Mouse (Mus musculus) neural tube, embryonic 11.5 days (tissue): ENCODE data around the gene Unc5c. TPM values are rescaled to one million over a fixed set of nuclear protein-coding genes. Genes with fewer than 3 reads are reported as not detected.

Source experiments
- ATAC-seq: fragments of 200-750 bp; cut with Nextera tagmentation; 2 replicates; pipeline ENCODE4 v1.8.0; 2017; ENCODE audit warnings: moderate number of reproducible peaks, mild to moderate bottlenecking, moderate TSS enrichment, moderate library complexity; ENCODE audit not compliant: insufficient read depth, low FRiP score, low TSS enrichment
- DNase-seq: peaks from one replicate; pipeline ENCODE4 v3.0.0-alpha.2; 2015; ENCODE audit warnings: low spot score
- H3K27ac ChIP-seq: fragments of 300-500 bp; sonication (generic); 2 replicates; pipeline ENCODE4 v1.5.1; 2014; ENCODE audit warnings: low read depth, mild to moderate bottlenecking, low read length
- H3K27me3 ChIP-seq: fragments of 300-500 bp; sonication (generic); 2 replicates; pipeline ENCODE4 v1.6.1; 2014; ENCODE audit warnings: mild to moderate bottlenecking, low read length, mixed read lengths; ENCODE audit not compliant: control insufficient read depth, insufficient read depth
- H3K36me3 ChIP-seq: fragments of 300-500 bp; sonication (generic); 2 replicates; pipeline ENCODE4 v1.6.1; 2014; ENCODE audit warnings: mild to moderate bottlenecking, low read length, moderate library complexity, mixed read lengths; ENCODE audit not compliant: control insufficient read depth, insufficient read depth
- H3K4me1 ChIP-seq: fragments of 300-500 bp; sonication (generic); 2 replicates; pipeline ENCODE4 v1.6.1; 2014; ENCODE audit warnings: low read length, mixed read lengths; ENCODE audit not compliant: control insufficient read depth, insufficient read depth
- H3K4me2 ChIP-seq: fragments of 300-500 bp; sonication (generic); 2 replicates; pipeline ENCODE4 v1.6.1; 2014; ENCODE audit warnings: low read depth, mild to moderate bottlenecking, moderate library complexity
- H3K4me3 ChIP-seq: fragments of 300-500 bp; sonication (generic); 2 replicates; pipeline ENCODE4 v1.5.1; 2014; ENCODE audit warnings: low read depth, low read length
- H3K9ac ChIP-seq: fragments of 300-500 bp; sonication (generic); 2 replicates; pipeline ENCODE4 v1.6.1; 2014; ENCODE audit warnings: mild to moderate bottlenecking, low read length
- H3K9me3 ChIP-seq: fragments of 300-500 bp; sonication (generic); 2 replicates; pipeline ENCODE4 v1.6.1; 2016; ENCODE audit warnings: low read length; ENCODE audit not compliant: control insufficient read depth
- WGBS: fragments of 180-500 bp; shearing (Covaris S2); extraction: QIAGEN DNeasy Blood & Tissue Kit; methylation state at CpG from one replicate; pipeline ENCODE4 v1.1.7; 2014; 5-methylcytosine and 5-hydroxymethylcytosine counted together
- polyA plus RNA-seq: library from polyadenylated mRNA; unstranded; fragments of >200 nt; fragmentation: Nextera tagmentation; extraction: Ambion mirVana; gene quantifications from 2 replicates; pipeline ENCODE4 v1.2.1, GENCODE M21; 2014

The Unc5c gene
- polyA plus RNA-seq = 15.1 and 17.5 TPM in 2 replicates

GRCm38 (mm10) chr3:141465104-141465705 lies at the start of gene Unc5c:
Gene Unc5c (plus strand): TSS chr3:141465216.
- H3K27me3 ChIP-seq = peaks cover 13% of the 10 kb centered on the region
- peak; percentile 84 for ATAC-seq
- WGBS = under 1% methylated on average over 42 of the region's 61 CpGs
- peak within 1 kb of the TSS; percentile 89 for H3K4me2 ChIP-seq
- no peaks in the 10 kb centered on the region for H3K36me3 ChIP-seq
- no peaks in the 10 kb centered on the region for H3K9me3 ChIP-seq
- H3K4me1 ChIP-seq = peaks cover 6% of the 10 kb centered on the region
- H3K27ac ChIP-seq = peak within 1 kb of the TSS; percentile 85
- H3K4me3 ChIP-seq = peak within 1 kb of the TSS; percentile 74
- peak within 1 kb of the TSS; percentile 69 for H3K9ac ChIP-seq
- peak; percentile 86 for DNase-seq

DNA sequence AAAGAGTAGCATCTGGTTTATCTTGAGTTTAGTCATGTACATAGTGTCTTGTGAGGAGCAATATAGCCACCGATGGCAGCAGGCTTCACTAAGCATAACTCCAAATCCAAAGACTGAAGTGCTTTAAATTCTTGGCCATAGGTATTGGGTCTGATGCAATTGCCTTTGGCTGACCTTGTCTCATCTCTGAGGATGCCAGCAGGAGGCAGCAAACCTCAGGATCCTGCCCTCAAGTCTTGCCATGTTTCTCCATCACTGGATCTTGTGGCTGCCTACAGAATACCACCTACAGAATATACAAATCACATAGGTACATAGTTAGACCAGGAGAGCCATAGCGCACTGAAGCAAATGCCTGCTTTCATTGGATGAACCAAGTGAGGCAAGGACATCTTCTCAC lies 7.5 kb upstream of the Unc5c start:
- H3K4me2 ChIP-seq = no peak overlapping the region
- ATAC-seq = no peak
- H3K9ac ChIP-seq = no peak overlapping the region
- H3K9me3 ChIP-seq = no peaks in the 10 kb centered on the region
- no peaks in the 10 kb centered on the region for H3K36me3 ChIP-seq
- H3K27me3 ChIP-seq = no peaks in the 10 kb centered on the region
- H3K27ac ChIP-seq = no peak overlapping the region
- H3K4me1 ChIP-seq = no peaks in the 10 kb centered on the region
- 88% methylated on average over 2 of the region's 2 CpGs for WGBS
- no peak overlapping the region for H3K4me3 ChIP-seq
- no peak for DNase-seq

- Histone ChIP-seq H3K27ac (no peak overlapping the region), H3K27me3 (peaks cover 13% of the 10 kb centered on the region), H3K9me3 (no peaks in the 10 kb centered on the region), H3K9ac (no peak overlapping the region), H3K36me3 (no peaks in the 10 kb centered on the region), H3K4me1 (peaks cover 6% of the 10 kb centered on the region), H3K4me2 (no peak overlapping the region), H3K4me3 (no peak overlapping the region)
- no peak for ATAC-seq
- WGBS = 69% methylated on average over 7 of the region's 7 CpGs
- no peak for DNase-seq
Measured at GRCm38 (mm10) chr3:141462482-141462881, 2.5 kb upstream of the Unc5c start.

DNA sequence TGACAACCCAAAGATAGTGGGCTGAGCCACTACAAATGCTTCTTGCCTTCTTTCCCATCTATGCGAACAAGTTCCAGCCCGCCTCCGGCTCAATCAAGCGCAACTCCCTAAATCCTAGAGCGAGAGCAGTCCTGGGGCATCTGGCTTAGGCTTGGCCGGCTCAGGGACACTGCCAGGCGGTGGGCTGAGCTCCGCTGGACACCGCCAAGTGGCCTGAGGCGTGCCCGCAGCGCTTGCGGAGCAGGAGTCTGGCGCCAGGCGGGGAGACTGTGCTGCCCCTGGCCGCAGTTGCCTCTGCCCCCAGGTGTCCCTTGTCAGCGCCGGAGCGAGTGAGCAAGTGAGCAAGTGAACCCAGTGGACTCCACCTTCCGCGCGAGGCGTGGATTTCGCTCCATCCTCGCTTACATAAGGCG lies 319 bp upstream of the Unc5c start:
- WGBS = under 1% methylated on average over 25 of the region's 26 CpGs
- ATAC-seq = peak; percentile 81
- peak; percentile 85 for DNase-seq
- H3K36me3 ChIP-seq = no peaks in the 10 kb centered on the region
- H3K27ac ChIP-seq = peak overlapping the region; percentile 85
- H3K4me1 ChIP-seq = peaks cover 6% of the 10 kb centered on the region
- peak overlapping the region; percentile 89 for H3K4me2 ChIP-seq
- no peaks in the 10 kb centered on the region for H3K9me3 ChIP-seq
- peak overlapping the region; percentile 74 for H3K4me3 ChIP-seq
- peak overlapping the region; percentile 69 for H3K9ac ChIP-seq
- H3K27me3 ChIP-seq = peaks cover 13% of the 10 kb centered on the region

DNA sequence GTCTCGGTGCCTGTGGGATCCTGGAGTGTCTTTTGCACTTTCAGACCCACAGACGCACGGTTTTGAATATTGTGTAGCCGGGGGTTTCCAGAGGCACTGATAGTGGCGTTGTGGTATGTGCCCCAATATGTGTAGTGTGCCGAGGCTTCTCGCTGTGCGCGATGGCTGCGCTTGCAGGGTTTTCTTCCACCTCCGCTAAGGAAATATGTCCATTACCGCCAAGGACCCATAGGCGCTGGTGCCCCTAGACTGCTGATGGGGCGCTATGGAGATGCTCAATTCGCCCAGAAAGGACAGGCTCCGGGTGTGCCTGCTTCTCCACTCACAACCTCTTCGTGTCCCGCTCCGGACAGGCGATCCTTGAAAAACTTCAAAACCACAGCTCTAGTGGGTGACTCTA lies 1.0 kb downstream of the Unc5c start:
- H3K27ac ChIP-seq = peak overlapping the region; percentile 85; the same call in 1 of the 2 replicates

DNA sequence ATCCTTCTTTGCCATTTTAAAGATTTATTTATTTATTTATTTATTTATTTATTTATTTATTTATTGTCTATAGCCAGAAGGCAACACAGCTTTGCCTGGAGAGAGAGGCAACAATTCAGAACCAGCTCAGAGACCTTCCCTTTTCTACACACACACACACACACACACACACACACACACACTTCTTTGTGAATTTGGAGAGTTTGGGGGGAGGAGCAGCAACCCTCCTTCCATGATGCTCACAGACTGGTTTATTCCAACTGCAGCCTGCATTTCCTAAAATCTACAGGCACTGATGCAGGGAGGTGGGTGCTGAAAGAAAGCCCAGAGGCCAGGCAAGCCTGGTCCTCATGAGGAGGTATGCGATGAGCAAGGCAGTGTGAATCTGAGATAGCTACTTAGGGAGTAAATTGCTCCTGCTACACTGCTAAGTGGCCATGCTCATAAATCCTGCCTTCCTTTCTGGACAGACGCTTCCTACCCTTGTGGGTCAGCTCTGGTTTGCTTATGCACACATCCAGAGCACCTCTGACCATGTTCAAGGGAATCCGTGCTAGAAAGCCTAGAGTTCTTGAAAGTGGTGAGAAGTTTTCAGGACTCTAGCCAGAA lies 1.8 kb downstream of the Unc5c start:
- Histone ChIP-seq H3K27me3 (peaks cover 13% of the 10 kb centered on the region), H3K36me3 (no peaks in the 10 kb centered on the region)
- WGBS = 13% methylated on average over 3 of the region's 3 CpGs

More for the DNA sequence above, 1.0 kb downstream of the Unc5c start:
- Histone ChIP-seq H3K36me3 (no peaks in the 10 kb centered on the region), H3K9me3 (no peaks in the 10 kb centered on the region), H3K27me3 (peaks cover 13% of the 10 kb centered on the region), H3K4me1 (peaks cover 6% of the 10 kb centered on the region), H3K4me3 (peak overlapping the region; percentile 74), H3K9ac (peak overlapping the region; percentile 69), H3K4me2 (peak overlapping the region; percentile 89)
- DNase-seq (peak; percentile 59), ATAC-seq (peak; percentile 3; the same call in 1 of the 2 replicates)
- 2% methylated on average over 20 of the region's 20 CpGs for WGBS

DNA sequence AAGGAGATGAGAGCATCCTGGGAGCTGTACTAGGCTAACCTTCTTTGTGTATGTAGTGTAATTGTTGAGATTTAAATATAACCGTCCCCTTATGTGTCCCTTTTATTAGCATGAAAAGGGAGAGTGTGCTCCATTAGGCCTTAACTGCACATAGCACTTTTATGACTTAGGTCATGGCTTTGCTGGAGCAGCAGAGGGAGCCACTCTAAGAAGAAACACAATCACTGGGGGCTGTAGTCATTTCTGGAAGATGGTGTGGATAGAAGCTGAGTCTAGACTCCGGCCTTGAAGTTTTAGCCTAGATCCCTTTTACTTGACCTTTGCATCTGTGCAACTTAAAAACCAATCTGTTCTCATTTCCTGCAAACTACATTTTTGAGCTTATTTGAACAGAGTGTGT lies 4.3 kb downstream of the Unc5c start:
- peaks cover 9% of the 10 kb centered on the region; the same call in 1 of the 2 replicates for H3K27me3 ChIP-seq
- H3K4me2 ChIP-seq = no peak overlapping the region
- DNase-seq (no peak), ATAC-seq (no peak)
- H3K9ac ChIP-seq = no peak overlapping the region
- H3K9me3 ChIP-seq = no peaks in the 10 kb centered on the region
- no peaks in the 10 kb centered on the region for H3K36me3 ChIP-seq
- H3K27ac ChIP-seq = no peak overlapping the region
- no peak overlapping the region for H3K4me3 ChIP-seq
- peaks cover 6% of the 10 kb centered on the region for H3K4me1 ChIP-seq
- 59% methylated on average over 2 of the region's 2 CpGs for WGBS

More for the DNA sequence above, 1.8 kb downstream of the Unc5c start:
- peak overlapping the region; percentile 53; the same call in 1 of the 2 replicates for H3K27ac ChIP-seq
- H3K4me3 ChIP-seq = peak overlapping the region; percentile 74
- H3K4me2 ChIP-seq = peak overlapping the region; percentile 89
- H3K9me3 ChIP-seq = no peaks in the 10 kb centered on the region
- H3K9ac ChIP-seq = peak overlapping the region; percentile 69
- ATAC-seq (no peak), DNase-seq (peak; percentile 34)
- peaks cover 6% of the 10 kb centered on the region for H3K4me1 ChIP-seq

GRCm38 (mm10) chr3:141473205-141473604 lies 8.2 kb downstream of the Unc5c start:
- H3K4me2 ChIP-seq = no peak overlapping the region
- 82% methylated on average over 5 of the region's 5 CpGs for WGBS
- no peak for DNase-seq
- 0 out of 2 replicates have a peak, but pooled peaks cover 7% of the 10 kb centered on the region for H3K4me1 ChIP-seq
- H3K36me3 ChIP-seq = no peaks in the 10 kb centered on the region
- H3K27ac ChIP-seq = no peak overlapping the region
- ATAC-seq = no peak
- H3K27me3 ChIP-seq = no peaks in the 10 kb centered on the region
- H3K9me3 ChIP-seq = no peaks in the 10 kb centered on the region
- H3K4me3 ChIP-seq = no peak overlapping the region
- no peak overlapping the region for H3K9ac ChIP-seq

GRCm38 (mm10) chr3:141475389-141475788 lies 10.4 kb downstream of the Unc5c start:
- Histone ChIP-seq H3K36me3 (no peaks in the 10 kb centered on the region), H3K4me1 (0 out of 2 replicates have a peak, but pooled peaks cover 7% of the 10 kb centered on the region), H3K9me3 (no peaks in the 10 kb centered on the region), H3K9ac (no peak overlapping the region), H3K4me3 (no peak overlapping the region), H3K27ac (no peak overlapping the region), H3K27me3 (no peaks in the 10 kb centered on the region), H3K4me2 (no peak overlapping the region)
- no peak for ATAC-seq
- DNase-seq = no peak
- WGBS = 85% methylated on average over 5 of the region's 5 CpGs
